Mouse (Mus musculus) heart, embryonic 12.5 days (tissue): ENCODE measurements around the gene H3f3b. TPM values are rescaled to one million over a fixed set of nuclear protein-coding genes. Genes with fewer than 3 reads are reported as not detected.
A peak's percentile ranks its signal among the peaks of the same experiment; 100 is the strongest.
"Not testable (repeated sequence)": the region's sequence is repeated elsewhere in the genome, so short reads cannot be mapped to it uniquely, and the experiment has no call there.

Experiments
- ATAC-seq: fragments of 200-750 bp; cut with Nextera tagmentation; 2 replicates; pipeline ENCODE4 v1.8.0; 2017; ENCODE audit warnings: moderate TSS enrichment, moderate library complexity; ENCODE audit not compliant: insufficient number of reproducible peaks, low FRiP score
- H3K27ac ChIP-seq: fragments of 300-500 bp; sonication (generic); 2 replicates; pipeline ENCODE4 v1.5.1; 2016; ENCODE audit warnings: mild to moderate bottlenecking, moderate library complexity; ENCODE audit not compliant: poor library complexity, severe bottlenecking
- H3K27me3 ChIP-seq: fragments of 300-500 bp; sonication (generic); replicated peaks from 2 replicates; pipeline ENCODE4 v1.6.1; 2016; ENCODE audit warnings: mild to moderate bottlenecking, moderate library complexity
- H3K36me3 ChIP-seq: fragments of 300-500 bp; sonication (generic); 2 replicates; pipeline ENCODE4 v1.6.1; 2016; ENCODE audit warnings: mild to moderate bottlenecking, moderate library complexity
- H3K4me1 ChIP-seq: fragments of 300-500 bp; sonication (generic); replicated peaks from 2 replicates; pipeline ENCODE4 v1.6.1; 2016; ENCODE audit warnings: mild to moderate bottlenecking
- H3K4me2 ChIP-seq: fragments of 300-500 bp; sonication (generic); 2 replicates; pipeline ENCODE4 v1.6.1; 2016; ENCODE audit warnings: mild to moderate bottlenecking, moderate library complexity
- H3K4me3 ChIP-seq: fragments of 300-500 bp; sonication (generic); 2 replicates; pipeline ENCODE4 v1.5.1; 2016; ENCODE audit warnings: mild to moderate bottlenecking
- H3K9ac ChIP-seq: fragments of 300-500 bp; sonication (generic); 2 replicates; pipeline ENCODE4 v1.6.1; 2016; ENCODE audit warnings: mild to moderate bottlenecking, moderate library complexity
- H3K9me3 ChIP-seq: fragments of 300-500 bp; sonication (generic); replicated peaks from 2 replicates; pipeline ENCODE4 v1.6.1; 2016; ENCODE audit warnings: mild to moderate bottlenecking, moderate library complexity
- WGBS: fragments of 180-500 bp; shearing (Covaris S2); methylation state at CpG from one replicate; pipeline ENCODE4 v1.1.7; 2016; 5-methylcytosine and 5-hydroxymethylcytosine counted together
- polyA plus RNA-seq: library from polyadenylated mRNA; unstranded; fragments of >200 nt; fragmentation: Nextera tagmentation; extraction: Ambion mirVana; gene quantifications from 2 replicates; pipeline ENCODE4 v1.2.1, GENCODE M21; 2016

Gene H3f3b
- polyA plus RNA-seq, 1 experiment from 2014 or later = 742 TPM

GRCm38 (mm10) chr11:116029086-116029865, 1.5 kb upstream of the H3f3b start:
- peak overlapping the region; percentile 62 for H3K4me2 ChIP-seq
- 72% methylated on average over 6 of the region's 6 CpGs for WGBS
- no peak for ATAC-seq
- H3K27ac ChIP-seq = no peak overlapping the region
- peaks cover 22% of the 10 kb centered on the region for H3K4me1 ChIP-seq
- peaks cover 6% of the 10 kb centered on the region; the same call in 1 of the 2 replicates for H3K36me3 ChIP-seq
- H3K4me3 ChIP-seq = peak overlapping the region; percentile 74
- no peaks in the 10 kb centered on the region for H3K9me3 ChIP-seq
- no peaks in the 10 kb centered on the region for H3K27me3 ChIP-seq
- 0 out of 2 replicates have a peak overlapping the region, but pooled peaks have one; percentile 31 for H3K9ac ChIP-seq

- Histone ChIP-seq H3K27ac (no peak overlapping the region), H3K27me3 (no peaks in the 10 kb centered on the region), H3K4me3 (no peak overlapping the region), H3K36me3 (peaks cover 3% of the 10 kb centered on the region; the same call in 1 of the 2 replicates), H3K9me3 (no peaks in the 10 kb centered on the region), H3K4me2 (no peak overlapping the region), H3K9ac (no peak overlapping the region), H3K4me1 (peaks cover 21% of the 10 kb centered on the region)
- no peak for ATAC-seq
- WGBS = 73% methylated on average over 9 of the region's 9 CpGs
These were observed 559 bp upstream of the H3f3b start for GRCm38 (mm10) chr11:116028177-116028865.

- no peaks in the 10 kb centered on the region for H3K27me3 ChIP-seq
- H3K4me3 ChIP-seq = no peak overlapping the region
- no peaks in the 10 kb centered on the region for H3K4me1 ChIP-seq
- no peak overlapping the region for H3K27ac ChIP-seq
- no peak overlapping the region for H3K4me2 ChIP-seq
- no peak overlapping the region for H3K9ac ChIP-seq
- ATAC-seq = no peak
- WGBS = 85% methylated on average over 3 of the region's 3 CpGs
- H3K9me3 ChIP-seq = no peaks in the 10 kb centered on the region
- peaks cover 18% of the 10 kb centered on the region for H3K36me3 ChIP-seq
These were observed 2.5 kb downstream of the H3f3b start for GRCm38 (mm10) chr11:116025056-116025845.

- H3K27me3 ChIP-seq = no peaks in the 10 kb centered on the region
- no peaks in the 10 kb centered on the region for H3K4me1 ChIP-seq
- peak overlapping the region; percentile 92 for H3K4me3 ChIP-seq
- WGBS = under 1% methylated on average over 37 of the region's 37 CpGs
- peaks cover 18% of the 10 kb centered on the region for H3K36me3 ChIP-seq
- H3K27ac ChIP-seq = peak overlapping the region; percentile 98
- no peaks in the 10 kb centered on the region for H3K9me3 ChIP-seq
- peak overlapping the region; percentile 84; the same call in 1 of the 2 replicates for H3K4me2 ChIP-seq
- ATAC-seq = peak; percentile 94
- H3K9ac ChIP-seq = peak overlapping the region; percentile 96
These were observed 3.4 kb downstream of the H3f3b start for GRCm38 (mm10) chr11:116024356-116024808.

- peak; percentile 83 for ATAC-seq
- H3K36me3 ChIP-seq = peaks cover 18% of the 10 kb centered on the region
These were observed 3.9 kb downstream of the H3f3b start for GRCm38 (mm10) chr11:116023771-116024355.

GRCm38 (mm10) chr11:116023074-116023770, 4.5 kb downstream of the H3f3b start:
- peak overlapping the region; percentile 84 for H3K4me2 ChIP-seq
- H3K36me3 ChIP-seq = peaks cover 18% of the 10 kb centered on the region
- H3K27me3 ChIP-seq, ATAC-seq, H3K4me1 ChIP-seq, H3K9me3 ChIP-seq: not testable (repeated sequence)
- H3K27ac ChIP-seq = peak overlapping the region; percentile 98
- peak overlapping the region; percentile 92 for H3K4me3 ChIP-seq
- peak overlapping the region; percentile 96 for H3K9ac ChIP-seq
- 4% methylated on average over 18 of the region's 18 CpGs for WGBS

More at GRCm38 (mm10) chr11:116023771-116024355, 3.9 kb downstream of the H3f3b start:
- Histone ChIP-seq H3K4me1 (no peaks in the 10 kb centered on the region), H3K9ac (peak overlapping the region; percentile 96), H3K9me3 (no peaks in the 10 kb centered on the region), H3K4me2 (peak overlapping the region; percentile 84), H3K4me3 (peak overlapping the region; percentile 92), H3K27me3 (no peaks in the 10 kb centered on the region), H3K27ac (peak overlapping the region; percentile 98)
- WGBS = under 1% methylated on average over 56 of the region's 57 CpGs

- peak overlapping the region; percentile 40 for H3K4me3 ChIP-seq
- no peak overlapping the region for H3K9ac ChIP-seq
- H3K9me3 ChIP-seq = no peaks in the 10 kb centered on the region
- ATAC-seq = no peak
- WGBS = 77% methylated on average over 4 of the region's 4 CpGs
- H3K4me1 ChIP-seq = no peaks in the 10 kb centered on the region
- peak overlapping the region; percentile 53 for H3K4me2 ChIP-seq
- no peaks in the 10 kb centered on the region for H3K27me3 ChIP-seq
- H3K27ac ChIP-seq = no peak overlapping the region
- peaks cover 18% of the 10 kb centered on the region for H3K36me3 ChIP-seq
These were observed 5.4 kb downstream of the H3f3b start for GRCm38 (mm10) chr11:116022256-116022780.

- Histone ChIP-seq H3K4me2 (no peak overlapping the region), H3K9ac (no peak overlapping the region), H3K9me3 (no peaks in the 10 kb centered on the region), H3K27ac (no peak overlapping the region), H3K36me3 (peaks cover 18% of the 10 kb centered on the region), H3K27me3 (no peaks in the 10 kb centered on the region), H3K4me1 (no peaks in the 10 kb centered on the region), H3K4me3 (0 out of 2 replicates have a peak overlapping the region, but pooled peaks have one; percentile 8)
- 74% methylated on average over 6 of the region's 6 CpGs for WGBS
- no peak for ATAC-seq
These were observed 6.2 kb downstream of the H3f3b start for GRCm38 (mm10) chr11:116021328-116022220.

- H3K4me1 ChIP-seq = no peaks in the 10 kb centered on the region
- no peak overlapping the region for H3K9ac ChIP-seq
- H3K27ac ChIP-seq = no peak overlapping the region
- peaks cover 18% of the 10 kb centered on the region for H3K36me3 ChIP-seq
- H3K4me2 ChIP-seq = no peak overlapping the region
- WGBS = 37% methylated on average over 1 of the region's 1 CpGs
- H3K4me3 ChIP-seq = no peak overlapping the region
- H3K27me3 ChIP-seq = no peaks in the 10 kb centered on the region
- no peak for ATAC-seq
- H3K9me3 ChIP-seq = no peaks in the 10 kb centered on the region
These were observed 7.2 kb downstream of the H3f3b start for GRCm38 (mm10) chr11:116020519-116020922.
